Mouse (Mus musculus) forebrain, embryonic 11.5 days (tissue): ENCODE results near the gene Anks3. TPM values are rescaled to one million over a fixed set of nuclear protein-coding genes. Genes with fewer than 3 reads are reported as not detected.
A peak's percentile ranks its signal among the peaks of the same experiment; 100 is the strongest.

Source experiments
- ATAC-seq: fragments of 200-750 bp; cut with Nextera tagmentation; replicated peaks from 2 replicates; pipeline ENCODE4 v1.8.0; 2017; ENCODE audit warnings: moderate TSS enrichment; ENCODE audit not compliant: low FRiP score
- DNase-seq: peaks from one replicate; pipeline ENCODE4 v3.0.0-alpha.2; 2017; ENCODE audit warnings: low spot score
- H3K27ac ChIP-seq: fragments of 300-500 bp; sonication (generic); 2 replicates; pipeline ENCODE4 v1.5.1; 2014; ENCODE audit warnings: low read depth, low read length
- H3K27me3 ChIP-seq: fragments of 300-500 bp; sonication (generic); 2 replicates; pipeline ENCODE4 v1.6.1; 2014; ENCODE audit warnings: mild to moderate bottlenecking, low read length, mixed read lengths; ENCODE audit not compliant: control insufficient read depth, insufficient read depth
- H3K36me3 ChIP-seq: fragments of 300-500 bp; sonication (generic); 2 replicates; pipeline ENCODE4 v1.6.1; 2014; ENCODE audit warnings: mild to moderate bottlenecking, low read length, moderate library complexity, mixed read lengths; ENCODE audit not compliant: control insufficient read depth, insufficient read depth
- H3K4me1 ChIP-seq: fragments of 300-500 bp; sonication (generic); replicated peaks from 2 replicates; pipeline ENCODE4 v1.6.1; 2014; ENCODE audit warnings: low read length, mixed read lengths; ENCODE audit not compliant: control insufficient read depth, insufficient read depth
- H3K4me2 ChIP-seq: fragments of 300-500 bp; sonication (generic); 2 replicates; pipeline ENCODE4 v1.6.1; 2014; ENCODE audit warnings: low read depth, mild to moderate bottlenecking, low read length, moderate library complexity, mixed read lengths; ENCODE audit not compliant: severe bottlenecking
- H3K4me3 ChIP-seq: fragments of 300-500 bp; sonication (generic); 2 replicates; pipeline ENCODE4 v1.5.1; 2014; ENCODE audit warnings: low read depth, low read length
- H3K9ac ChIP-seq: fragments of 300-500 bp; sonication (generic); 2 replicates; pipeline ENCODE4 v1.6.1; 2014; ENCODE audit warnings: low read length
- H3K9me3 ChIP-seq: fragments of 300-500 bp; sonication (generic); 2 replicates; pipeline ENCODE4 v1.6.1; 2016; ENCODE audit warnings: low read length, mixed read lengths; ENCODE audit not compliant: control insufficient read depth
- WGBS: fragments of 180-500 bp; shearing (Covaris S2); extraction: QIAGEN DNeasy Blood & Tissue Kit; methylation state at CpG from one replicate; pipeline ENCODE4 v1.1.7; 2014; 5-methylcytosine and 5-hydroxymethylcytosine counted together
- polyA plus RNA-seq: library from polyadenylated mRNA; unstranded; fragments of >200 nt; fragmentation: Nextera tagmentation; extraction: Ambion mirVana; gene quantifications from 2 replicates; pipeline ENCODE4 v1.2.1, GENCODE M21; 2014

Gene Anks3
- polyA plus RNA-seq, 1 experiment from 2014 or later, result 50.4 TPM

DNA sequence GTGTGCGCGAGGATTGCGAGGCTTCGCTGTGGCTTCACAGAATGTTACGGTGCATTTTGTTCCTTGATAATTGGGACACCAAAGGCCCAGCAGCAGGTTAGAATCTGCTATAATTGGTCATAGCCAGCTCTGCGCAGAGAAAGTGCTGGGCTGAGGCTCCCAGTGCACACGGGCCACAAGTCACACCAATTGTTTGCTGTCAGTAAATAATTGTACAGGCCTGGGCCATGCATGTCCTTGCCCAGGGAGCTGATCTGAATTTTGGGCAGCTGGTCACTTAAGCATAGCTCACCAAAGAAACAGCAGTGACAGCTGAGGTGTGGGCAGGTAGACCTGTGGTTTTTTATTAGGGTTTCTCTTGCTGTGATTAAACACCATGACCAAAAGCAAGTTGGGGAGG lies 36.0 kb downstream of the Anks3 start:
- Histone ChIP-seq H3K4me1 (no peaks in the 10 kb centered on the region), H3K27ac (no peak overlapping the region), H3K27me3 (no peaks in the 10 kb centered on the region), H3K9ac (no peak overlapping the region), H3K4me2 (no peak overlapping the region), H3K36me3 (peaks cover 5% of the 10 kb centered on the region; the same call in 1 of the 2 replicates), H3K4me3 (no peak overlapping the region), H3K9me3 (no peaks in the 10 kb centered on the region)
- WGBS, result 95% methylated on average over 7 of the region's 7 CpGs
- ATAC-seq (no peak), DNase-seq (no peak)

DNA sequence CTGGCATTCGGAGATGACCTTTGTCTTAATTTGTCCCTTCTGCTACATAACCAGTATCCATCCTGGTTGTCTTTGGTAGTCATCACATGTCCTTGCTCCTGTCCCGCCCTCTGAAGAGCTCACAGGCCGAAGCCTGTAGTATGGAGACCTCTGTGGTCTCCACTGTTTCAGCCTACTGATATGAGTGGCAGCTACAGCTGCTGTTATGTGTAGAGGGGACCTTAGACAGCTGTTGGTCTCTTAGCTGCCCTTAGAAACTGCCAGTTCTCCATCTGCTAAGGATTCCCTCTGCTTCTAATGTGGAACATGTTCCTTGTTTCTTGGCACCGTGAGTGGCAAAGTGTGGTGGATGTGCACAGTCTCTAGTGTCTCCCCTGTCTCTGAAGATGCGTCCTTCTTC lies 40.0 kb downstream of the Anks3 start:
- no peak for ATAC-seq
- 95% methylated on average over 5 of the region's 5 CpGs for WGBS
- H3K4me3 ChIP-seq, result no peak overlapping the region
- H3K9me3 ChIP-seq, result no peaks in the 10 kb centered on the region
- no peaks in the 10 kb centered on the region for H3K4me1 ChIP-seq
- H3K27me3 ChIP-seq, result no peaks in the 10 kb centered on the region
- H3K36me3 ChIP-seq, result peaks cover 5% of the 10 kb centered on the region; the same call in 1 of the 2 replicates
- no peak overlapping the region for H3K27ac ChIP-seq
- DNase-seq, result no peak
- H3K9ac ChIP-seq, result no peak overlapping the region
- H3K4me2 ChIP-seq, result no peak overlapping the region

DNA sequence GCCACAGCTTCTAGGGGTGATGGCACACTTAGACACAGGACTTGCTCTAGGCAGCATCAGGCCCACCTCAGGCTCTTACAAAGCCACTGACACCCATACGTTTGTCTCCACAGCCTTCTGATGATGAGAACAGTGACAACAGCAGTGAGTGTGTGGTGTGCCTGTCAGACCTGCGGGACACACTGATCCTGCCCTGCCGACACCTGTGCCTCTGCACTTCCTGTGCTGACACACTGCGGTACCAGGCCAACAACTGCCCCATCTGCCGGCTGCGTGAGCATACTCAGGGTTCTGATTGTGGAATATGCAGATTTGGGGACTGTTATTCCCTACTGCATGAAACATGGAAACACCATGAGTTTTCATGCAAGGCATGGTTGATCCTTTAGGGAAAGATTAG lies 41.5 kb downstream of the Anks3 start:
- Histone ChIP-seq H3K27me3 (no peaks in the 10 kb centered on the region), H3K4me1 (no peaks in the 10 kb centered on the region), H3K36me3 (peaks cover 2% of the 10 kb centered on the region; the same call in 1 of the 2 replicates), H3K4me2 (no peak overlapping the region), H3K9me3 (no peaks in the 10 kb centered on the region), H3K27ac (no peak overlapping the region), H3K4me3 (no peak overlapping the region), H3K9ac (no peak overlapping the region)
- 95% methylated on average over 6 of the region's 6 CpGs for WGBS
- DNase-seq (no peak), ATAC-seq (no peak)

DNA sequence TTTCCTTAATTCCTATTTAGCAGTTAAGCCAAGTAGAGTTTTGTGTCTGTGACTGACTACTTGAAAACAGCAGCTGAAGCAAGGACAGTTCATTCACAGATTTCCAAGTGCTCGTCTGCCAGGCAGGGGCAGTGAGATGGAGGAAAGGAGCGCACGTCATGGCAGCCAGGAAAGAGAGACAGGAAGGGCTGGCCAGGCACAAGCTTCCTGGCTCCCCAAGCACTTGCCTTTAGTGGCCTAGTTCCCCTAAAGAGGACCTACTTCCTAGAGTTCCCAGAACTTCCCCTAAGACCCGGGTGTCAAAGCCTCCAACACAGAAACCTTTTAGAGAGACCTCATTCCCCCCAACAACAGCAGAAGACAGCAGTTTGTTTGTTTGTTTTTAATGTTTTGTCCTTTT lies 43.4 kb downstream of the Anks3 start:
- H3K27ac ChIP-seq, result no peak overlapping the region
- no peak overlapping the region for H3K9ac ChIP-seq
- H3K36me3 ChIP-seq, result peaks cover 2% of the 10 kb centered on the region; the same call in 1 of the 2 replicates
- H3K4me3 ChIP-seq, result no peak overlapping the region
- WGBS, result 79% methylated on average over 4 of the region's 4 CpGs
- H3K9me3 ChIP-seq, result no peaks in the 10 kb centered on the region
- H3K4me1 ChIP-seq, result no peaks in the 10 kb centered on the region
- H3K27me3 ChIP-seq, result no peaks in the 10 kb centered on the region
- no peak overlapping the region for H3K4me2 ChIP-seq
- ATAC-seq (no peak), DNase-seq (no peak)

DNA sequence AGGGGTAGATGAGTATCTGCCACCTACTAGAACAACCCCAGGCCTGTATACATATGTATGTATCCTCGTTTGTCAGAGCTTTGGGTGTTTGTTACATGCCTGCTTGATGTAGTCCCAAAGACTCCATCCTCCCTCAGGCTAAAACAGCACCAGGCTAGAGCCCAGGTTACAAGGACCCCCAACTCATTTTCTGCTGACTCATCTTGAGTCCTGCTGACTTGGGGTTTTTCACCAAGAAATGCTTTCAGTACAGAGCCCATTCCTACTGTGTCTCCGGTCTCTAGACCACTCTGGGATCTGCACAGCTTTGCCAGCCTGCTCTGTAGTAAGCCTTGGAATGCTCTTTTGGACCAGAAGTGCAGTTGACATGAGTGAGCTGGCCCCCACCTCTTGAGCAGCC lies 47.4 kb downstream of the Anks3 start:
- Histone ChIP-seq H3K27ac (no peak overlapping the region), H3K36me3 (no peaks in the 10 kb centered on the region; the same call in 1 of the 2 replicates), H3K4me2 (no peak overlapping the region), H3K4me3 (no peak overlapping the region), H3K4me1 (no peaks in the 10 kb centered on the region), H3K9ac (no peak overlapping the region), H3K9me3 (no peaks in the 10 kb centered on the region), H3K27me3 (no peaks in the 10 kb centered on the region)
- DNase-seq (no peak), ATAC-seq (no peak)
- 80% methylated on average over 2 of the region's 2 CpGs for WGBS

DNA sequence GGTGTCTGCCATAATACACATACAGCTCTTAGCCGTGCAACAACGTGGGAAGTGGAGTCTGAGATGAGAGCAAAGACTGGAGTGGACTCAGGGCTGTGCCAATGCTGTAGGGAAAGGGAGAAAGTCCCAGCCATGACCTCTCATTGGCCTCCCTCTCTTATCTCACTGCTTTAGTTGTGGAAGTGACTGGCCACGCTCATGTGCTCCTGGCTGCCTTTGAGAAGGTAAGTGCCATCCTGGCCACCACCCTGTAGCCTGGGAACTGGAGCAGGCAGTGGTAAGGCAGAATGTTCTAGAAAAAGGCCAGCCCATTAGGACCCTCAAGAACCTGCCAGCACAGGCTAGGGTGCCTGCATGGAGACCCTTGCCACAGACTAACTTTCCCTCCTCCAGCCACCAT lies 48.1 kb downstream of the Anks3 start:
- ATAC-seq, result no peak
- Histone ChIP-seq H3K9me3 (no peaks in the 10 kb centered on the region), H3K27ac (no peak overlapping the region), H3K27me3 (no peaks in the 10 kb centered on the region), H3K9ac (no peak overlapping the region), H3K36me3 (no peaks in the 10 kb centered on the region; the same call in 1 of the 2 replicates), H3K4me1 (no peaks in the 10 kb centered on the region), H3K4me3 (no peak overlapping the region), H3K4me2 (no peak overlapping the region)
- 96% methylated on average over 3 of the region's 3 CpGs for WGBS
- DNase-seq, result no peak

DNA sequence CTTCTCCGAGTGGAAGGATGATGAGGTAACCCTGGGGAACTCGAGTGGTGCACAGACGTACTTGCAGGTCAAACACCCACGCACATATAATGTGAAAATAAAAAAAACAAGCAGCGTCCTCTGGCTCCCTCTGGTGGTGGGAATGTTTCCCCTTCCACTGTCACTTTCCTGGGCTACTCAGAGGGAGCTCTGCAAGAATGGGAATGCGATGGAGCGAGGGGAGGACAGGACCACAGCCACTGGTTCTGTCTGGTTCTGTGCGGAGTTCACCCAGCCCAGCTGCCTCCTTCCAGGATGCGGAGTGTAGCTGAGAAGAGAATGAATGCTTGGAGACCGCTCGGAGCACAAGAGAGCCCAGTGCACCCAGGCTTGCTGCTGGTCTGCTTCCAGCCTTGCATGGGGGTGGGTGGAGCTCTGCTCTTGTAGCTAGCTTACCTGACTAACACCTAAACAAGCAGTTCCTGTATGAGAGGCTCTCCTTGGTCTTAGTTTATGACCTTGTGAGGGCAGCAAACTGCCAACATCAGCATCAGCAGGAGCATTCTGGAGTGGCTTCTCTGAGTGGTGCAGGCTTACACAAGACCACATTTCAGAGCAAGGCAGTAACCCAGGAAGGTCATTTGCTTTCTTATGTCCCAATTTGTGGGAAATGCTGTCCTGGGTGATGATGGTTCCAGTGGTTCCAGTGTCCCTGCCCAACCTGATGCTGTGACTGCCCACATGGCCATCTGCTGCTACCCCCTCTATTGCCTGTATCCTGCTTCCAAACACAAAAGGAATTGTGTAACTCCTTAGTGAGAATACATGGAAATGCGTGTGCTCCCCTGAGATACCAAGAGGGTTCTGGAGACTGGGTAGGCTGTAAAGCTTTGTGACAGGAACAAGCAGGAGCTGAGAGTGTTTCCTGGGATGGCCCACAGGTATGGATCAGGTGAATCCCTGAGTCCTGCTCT lies 49.9 kb downstream of the Anks3 start:
- H3K27ac ChIP-seq, result no peak overlapping the region
- H3K27me3 ChIP-seq, result no peaks in the 10 kb centered on the region
- no peak overlapping the region for H3K9ac ChIP-seq
- no peak overlapping the region for H3K4me2 ChIP-seq
- H3K4me1 ChIP-seq, result no peaks in the 10 kb centered on the region
- H3K4me3 ChIP-seq, result no peak overlapping the region
- ATAC-seq, result peak; percentile 27
- 38% methylated on average over 12 of the region's 12 CpGs for WGBS
- H3K36me3 ChIP-seq, result no peaks in the 10 kb centered on the region
- DNase-seq, result peak; percentile 87
- no peaks in the 10 kb centered on the region for H3K9me3 ChIP-seq

DNA sequence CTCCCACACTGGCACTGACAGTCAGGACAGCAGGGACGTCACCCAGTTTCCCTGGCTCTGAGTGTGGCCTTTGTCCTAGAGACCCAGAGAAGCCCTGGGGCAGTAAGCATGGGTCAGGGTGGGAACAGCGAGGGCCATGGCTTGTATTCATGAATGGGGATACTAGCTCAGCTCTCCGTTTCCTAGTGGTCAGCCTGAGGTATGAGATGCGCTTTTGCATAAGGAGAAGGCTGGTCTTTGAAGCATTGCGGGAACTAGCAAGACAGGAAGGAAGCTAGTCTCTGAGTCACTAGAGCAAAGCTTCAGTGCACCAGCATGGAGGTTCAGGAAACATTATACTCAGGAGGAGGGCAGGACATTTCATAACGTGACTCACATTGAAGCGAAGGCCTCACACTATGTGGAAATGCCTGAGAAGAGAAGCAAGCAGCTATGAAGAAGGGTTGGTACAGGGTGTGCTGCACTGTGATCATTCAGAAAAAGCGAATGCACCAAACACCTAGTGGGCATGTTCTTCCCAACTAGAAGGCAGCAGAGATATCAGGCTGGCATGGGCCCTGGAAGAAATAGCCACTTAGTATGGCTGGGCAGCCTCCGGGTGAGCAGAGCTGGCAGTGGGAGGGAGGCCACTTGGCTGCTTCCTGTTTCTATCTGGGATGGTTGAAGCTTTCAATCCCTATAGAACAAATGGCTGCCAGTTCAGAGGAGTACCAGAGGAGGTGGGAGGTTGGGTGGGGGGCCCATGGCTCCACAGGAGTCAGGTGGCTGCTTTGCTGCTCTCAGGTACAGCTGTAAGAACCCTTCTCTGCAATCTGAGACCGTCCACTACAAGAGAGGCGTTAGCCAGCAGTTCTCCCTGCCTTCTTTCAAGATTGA lies 50.9 kb downstream of the Anks3 start:
- Histone ChIP-seq H3K27ac (no peak overlapping the region), H3K27me3 (no peaks in the 10 kb centered on the region), H3K9me3 (no peaks in the 10 kb centered on the region), H3K4me1 (no peaks in the 10 kb centered on the region), H3K4me2 (no peak overlapping the region), H3K4me3 (no peak overlapping the region), H3K9ac (no peak overlapping the region), H3K36me3 (no peaks in the 10 kb centered on the region)
- 81% methylated on average over 11 of the region's 11 CpGs for WGBS
- DNase-seq, result no peak
- ATAC-seq, result no peak
